Mouse (Mus musculus): ENCODE measurements around the gene Gm3776. TPM values are rescaled to one million over a fixed set of nuclear protein-coding genes. Genes with fewer than 3 reads are reported as not detected.
"Not testable (repeated sequence)": the region's sequence is repeated elsewhere in the genome, so short reads cannot be mapped to it uniquely, and the experiment has no call there.

Gm3776 gene
- polyA plus RNA-seq (2015; fragmentation: Nextera tagmentation; extraction: Ambion mirVana): not detected in 2 replicates

DNA sequence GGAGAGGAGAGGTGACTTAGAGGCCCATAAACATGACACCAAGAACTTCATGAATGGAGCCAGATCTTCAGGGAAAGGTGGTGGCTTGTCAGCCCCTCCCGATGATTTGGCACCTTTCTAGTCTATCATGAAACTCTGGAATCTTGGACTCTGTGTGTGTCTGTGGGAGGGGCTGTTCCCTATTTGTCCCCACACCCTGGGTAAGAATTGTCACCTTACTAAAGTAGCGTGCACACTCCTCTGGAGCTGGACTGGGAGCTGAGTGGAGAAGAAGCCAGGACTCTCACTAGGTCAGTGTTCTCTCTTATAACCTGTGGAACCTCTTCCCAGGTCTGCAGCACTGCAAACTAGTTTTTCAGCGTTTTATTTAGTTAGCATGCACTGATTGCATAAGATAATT is at the start of gene Gm3776:
Gene Gm3776 (plus strand): TSS at position 216 of the 400 bp plus-strand sequence.
- not testable (repeated sequence) for H3K36me3 ChIP-seq; H3K27me3 ChIP-seq; H3K9me3 ChIP-seq (replicated peaks); ATAC-seq (ENCODE audit: low read depth); H3K27ac ChIP-seq; H3K4me1 ChIP-seq (replicated peaks); H3K9ac ChIP-seq; DNase-seq; H3K4me2 ChIP-seq; H3K4me3 ChIP-seq (replicated peaks)
- 44% methylated on average over 2 of the region's 3 CpGs for WGBS (ENCODE audit: insufficient replicate concordance)

DNA sequence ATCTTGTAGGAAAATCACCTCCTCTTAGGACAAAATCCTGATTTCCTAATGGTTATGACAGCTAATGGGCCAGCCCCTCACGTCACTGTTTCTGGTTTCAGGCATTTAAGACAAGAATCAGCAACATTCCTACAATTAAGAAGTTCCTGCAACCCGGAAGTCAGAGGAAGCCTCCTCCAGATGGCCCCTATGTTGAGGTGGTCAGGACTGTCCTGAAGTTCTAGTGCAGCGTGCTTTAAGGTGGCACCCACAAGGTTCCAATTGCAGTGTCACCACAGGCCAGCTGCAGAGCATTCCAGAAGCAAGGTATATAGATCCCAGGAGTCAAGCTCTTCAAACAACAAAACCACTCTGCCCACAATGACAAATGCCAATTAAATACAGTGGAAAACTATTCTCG is 48.0 kb upstream of the Gm3776 start:
- H3K9me3 ChIP-seq (replicated peaks): no peaks in the 10 kb centered on the region
- H3K4me2 ChIP-seq: no peak overlapping the region
- H3K27ac ChIP-seq: no peak overlapping the region
- 0 out of 2 replicates have a peak, but pooled peaks cover 2% of the 10 kb centered on the region for H3K36me3 ChIP-seq
- no peak for DNase-seq
- WGBS (ENCODE audit: insufficient replicate concordance): 29% methylated on average over 4 of the region's 4 CpGs
- no peaks in the 10 kb centered on the region for H3K27me3 ChIP-seq
- ATAC-seq (ENCODE audit: low read depth): no peak
- H3K4me1 ChIP-seq (replicated peaks): peaks cover 7% of the 10 kb centered on the region
- no peak overlapping the region for H3K9ac ChIP-seq
- no peak overlapping the region for H3K4me3 ChIP-seq (replicated peaks)

DNA sequence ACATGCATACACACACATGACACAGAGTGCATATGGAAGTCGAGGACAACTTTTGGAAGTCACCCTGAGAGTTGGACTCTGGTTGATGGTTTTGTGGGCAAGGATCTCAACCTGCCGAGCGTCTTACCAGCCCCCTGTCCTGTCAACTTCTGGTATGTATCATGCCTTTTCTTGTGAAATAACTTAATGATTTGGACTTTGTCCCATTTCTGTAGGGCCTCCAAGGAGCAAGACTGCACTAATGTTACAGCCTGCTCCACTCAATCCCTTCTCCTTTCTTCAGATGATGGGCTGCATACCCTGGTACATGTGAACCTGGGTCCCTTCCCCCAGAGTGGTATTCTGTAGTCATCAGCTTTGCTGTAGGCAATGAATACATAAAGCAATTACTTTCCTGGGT is 46.9 kb upstream of the Gm3776 start:
- Histone ChIP-seq H3K36me3 (0 out of 2 replicates have a peak, but pooled peaks cover 2% of the 10 kb centered on the region), H3K9ac (no peak overlapping the region), H3K27ac (no peak overlapping the region), H3K4me3 (replicated peaks) (no peak overlapping the region), H3K4me2 (no peak overlapping the region), H3K4me1 (replicated peaks) (peaks cover 7% of the 10 kb centered on the region), H3K9me3 (replicated peaks) (no peaks in the 10 kb centered on the region), H3K27me3 (no peaks in the 10 kb centered on the region)
- DNase-seq (no peak), ATAC-seq (ENCODE audit: low read depth) (no peak)
- WGBS (ENCODE audit: insufficient replicate concordance): 67% methylated on average over 3 of the region's 3 CpGs

DNA sequence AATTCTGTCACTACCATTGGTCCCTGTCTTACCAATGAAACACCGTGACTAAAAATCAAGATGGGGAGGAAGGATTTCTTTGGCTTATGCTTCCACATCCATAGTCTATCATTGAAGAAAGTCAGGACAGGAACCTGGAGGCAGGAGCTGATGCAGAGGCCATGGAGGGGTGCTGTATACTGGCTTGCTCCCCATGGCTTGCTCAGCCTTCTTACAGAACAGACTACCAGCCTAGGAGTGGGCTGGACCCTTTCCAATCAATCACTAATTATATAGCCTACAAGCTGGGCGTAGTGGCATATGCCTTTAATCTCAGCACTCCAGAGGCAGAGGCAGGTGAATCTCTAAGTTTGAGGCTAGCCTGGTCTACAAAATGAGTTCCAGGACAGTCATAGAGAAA is 46.1 kb upstream of the Gm3776 start:
- Histone ChIP-seq H3K4me3 (replicated peaks) (no peak overlapping the region), H3K4me2 (no peak overlapping the region), H3K4me1 (replicated peaks) (peaks cover 7% of the 10 kb centered on the region), H3K27me3 (no peaks in the 10 kb centered on the region), H3K9me3 (replicated peaks) (no peaks in the 10 kb centered on the region), H3K36me3 (0 out of 2 replicates have a peak, but pooled peaks cover 2% of the 10 kb centered on the region), H3K27ac (no peak overlapping the region), H3K9ac (no peak overlapping the region)
- no peak for ATAC-seq (ENCODE audit: low read depth)
- WGBS (ENCODE audit: insufficient replicate concordance): 75% methylated on average over 2 of the region's 2 CpGs
- DNase-seq: no peak

DNA sequence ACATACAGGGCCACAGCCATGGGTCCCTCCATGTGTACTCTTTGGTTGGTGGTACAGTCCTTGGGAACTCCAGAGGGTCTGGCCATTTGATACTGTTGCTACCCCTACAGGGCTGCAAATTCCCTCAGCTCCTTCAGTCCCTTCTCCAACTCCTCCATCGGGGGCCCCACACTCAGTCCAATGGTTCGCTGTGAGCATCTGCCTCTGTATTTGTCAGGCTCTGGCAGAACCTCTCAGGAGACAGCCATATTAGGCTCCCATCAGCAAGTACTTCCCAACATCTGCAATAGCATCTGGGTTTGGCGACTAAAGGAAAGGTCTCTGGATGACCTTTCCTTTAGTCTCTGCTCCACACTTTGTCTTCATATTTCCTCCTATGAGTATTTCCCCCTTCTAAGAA is 45.4 kb upstream of the Gm3776 start:
- Histone ChIP-seq H3K4me3 (replicated peaks) (no peak overlapping the region), H3K9ac (no peak overlapping the region), H3K27ac (no peak overlapping the region), H3K4me1 (replicated peaks) (peaks cover 7% of the 10 kb centered on the region), H3K27me3 (no peaks in the 10 kb centered on the region), H3K9me3 (replicated peaks) (no peaks in the 10 kb centered on the region), H3K4me2 (no peak overlapping the region), H3K36me3 (0 out of 2 replicates have a peak, but pooled peaks cover 2% of the 10 kb centered on the region)
- no peak for DNase-seq
- ATAC-seq (ENCODE audit: low read depth): no peak
- 76% methylated on average over 3 of the region's 3 CpGs for WGBS (ENCODE audit: insufficient replicate concordance)

DNA sequence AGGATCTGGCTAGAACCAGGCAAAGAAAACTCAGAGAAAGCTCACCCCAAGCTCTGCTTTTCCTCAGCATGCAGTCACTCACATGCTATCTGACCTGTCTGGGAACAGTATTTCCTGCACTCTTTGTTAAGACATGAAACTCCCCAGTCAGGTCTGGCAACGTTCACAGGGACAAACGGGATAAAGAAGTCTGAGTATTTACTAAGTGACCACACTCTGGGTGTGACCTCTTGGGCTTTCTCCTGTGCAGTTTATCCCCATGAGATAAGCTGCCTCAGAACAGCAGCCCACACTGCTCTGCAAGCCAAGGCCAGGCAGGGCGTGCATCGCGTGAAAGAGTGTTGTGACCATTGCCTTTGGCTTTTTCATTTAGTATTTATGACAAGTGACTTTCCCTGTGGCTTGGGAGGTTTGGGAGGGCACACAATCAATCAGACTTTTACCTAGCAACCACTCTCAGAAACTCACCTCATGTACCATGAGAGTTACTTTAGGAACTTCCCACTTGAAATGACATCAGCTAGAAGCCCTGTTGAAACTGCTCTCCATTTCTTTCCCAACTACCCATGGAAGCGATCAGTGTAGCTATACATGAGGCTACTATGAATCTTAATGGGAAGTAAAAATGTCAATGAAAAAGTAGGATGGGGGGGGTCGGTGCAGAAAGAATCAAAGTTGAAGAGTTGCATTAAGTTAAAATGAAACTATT is 44.4 kb upstream of the Gm3776 start:
- 37% methylated on average over 7 of the region's 7 CpGs for WGBS (ENCODE audit: insufficient replicate concordance)
- H3K4me1 ChIP-seq (replicated peaks): peaks cover 12% of the 10 kb centered on the region
- no peaks in the 10 kb centered on the region for H3K9me3 ChIP-seq (replicated peaks)

DNA sequence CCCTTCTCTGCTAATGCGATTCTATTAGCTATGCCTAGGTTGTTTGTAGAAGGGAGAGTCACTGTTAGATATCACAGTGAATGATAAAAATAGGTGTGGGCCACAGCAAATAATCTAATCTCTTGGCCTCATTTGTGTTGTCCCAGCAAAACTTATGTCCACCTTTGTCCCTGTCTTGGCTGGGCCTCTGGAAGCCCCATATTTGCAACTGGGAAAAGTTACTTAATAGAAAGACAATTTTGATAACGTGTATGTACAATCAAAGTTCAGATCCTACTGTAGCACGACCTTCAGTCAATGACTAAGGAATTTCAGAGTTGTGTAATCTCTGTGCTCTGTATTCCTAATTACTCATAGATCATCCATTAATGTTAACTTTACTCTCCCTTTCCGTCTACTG is 39.9 kb upstream of the Gm3776 start:
- Histone ChIP-seq H3K9me3 (replicated peaks) (no peaks in the 10 kb centered on the region), H3K4me3 (replicated peaks) (no peak overlapping the region), H3K27ac (no peak overlapping the region), H3K36me3 (no peaks in the 10 kb centered on the region), H3K27me3 (no peaks in the 10 kb centered on the region), H3K4me2 (no peak overlapping the region), H3K4me1 (replicated peaks) (peaks cover 12% of the 10 kb centered on the region), H3K9ac (no peak overlapping the region)
- 47% methylated on average over 4 of the region's 4 CpGs for WGBS (ENCODE audit: insufficient replicate concordance)
- DNase-seq (no peak), ATAC-seq (ENCODE audit: low read depth) (no peak)

More for the DNA sequence above, 44.4 kb upstream of the Gm3776 start:
- Histone ChIP-seq H3K4me2 (no peak overlapping the region), H3K4me3 (replicated peaks) (no peak overlapping the region), H3K36me3 (0 out of 2 replicates have a peak, but pooled peaks cover 2% of the 10 kb centered on the region), H3K27ac (no peak overlapping the region), H3K9ac (no peak overlapping the region), H3K27me3 (no peaks in the 10 kb centered on the region)
- ATAC-seq (ENCODE audit: low read depth) (peak; percentile 29; the same call in 1 of the 2 replicates), DNase-seq (no peak)

DNA sequence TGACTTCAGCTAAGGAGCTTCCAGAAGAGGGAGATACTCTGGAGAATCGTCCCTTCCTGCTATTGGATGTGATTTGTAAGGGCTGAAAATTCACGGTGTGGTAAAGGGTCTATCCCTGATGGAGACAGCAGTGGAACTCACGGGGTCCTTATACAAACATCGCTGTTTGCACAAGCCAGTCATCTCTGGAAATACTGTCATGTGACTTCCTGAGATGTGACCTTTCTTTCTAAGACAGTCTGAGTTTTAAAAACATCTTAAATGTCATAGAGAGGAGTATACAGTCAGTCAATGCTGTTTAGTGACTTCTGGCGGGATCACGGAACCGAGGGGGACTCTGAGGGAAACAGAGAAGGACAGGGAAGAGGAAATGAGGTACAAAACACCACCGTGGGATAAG is 34.3 kb upstream of the Gm3776 start:
- Histone ChIP-seq H3K4me1 (replicated peaks) (no peaks in the 10 kb centered on the region; the same call in 1 of the 2 replicates), H3K4me2 (no peak overlapping the region), H3K4me3 (replicated peaks) (no peak overlapping the region), H3K27me3 (no peaks in the 10 kb centered on the region), H3K36me3 (no peaks in the 10 kb centered on the region), H3K9me3 (replicated peaks) (no peaks in the 10 kb centered on the region), H3K27ac (no peak overlapping the region), H3K9ac (no peak overlapping the region)
- ATAC-seq (ENCODE audit: low read depth) (no peak), DNase-seq (no peak)
- WGBS (ENCODE audit: insufficient replicate concordance): 44% methylated on average over 8 of the region's 8 CpGs

DNA sequence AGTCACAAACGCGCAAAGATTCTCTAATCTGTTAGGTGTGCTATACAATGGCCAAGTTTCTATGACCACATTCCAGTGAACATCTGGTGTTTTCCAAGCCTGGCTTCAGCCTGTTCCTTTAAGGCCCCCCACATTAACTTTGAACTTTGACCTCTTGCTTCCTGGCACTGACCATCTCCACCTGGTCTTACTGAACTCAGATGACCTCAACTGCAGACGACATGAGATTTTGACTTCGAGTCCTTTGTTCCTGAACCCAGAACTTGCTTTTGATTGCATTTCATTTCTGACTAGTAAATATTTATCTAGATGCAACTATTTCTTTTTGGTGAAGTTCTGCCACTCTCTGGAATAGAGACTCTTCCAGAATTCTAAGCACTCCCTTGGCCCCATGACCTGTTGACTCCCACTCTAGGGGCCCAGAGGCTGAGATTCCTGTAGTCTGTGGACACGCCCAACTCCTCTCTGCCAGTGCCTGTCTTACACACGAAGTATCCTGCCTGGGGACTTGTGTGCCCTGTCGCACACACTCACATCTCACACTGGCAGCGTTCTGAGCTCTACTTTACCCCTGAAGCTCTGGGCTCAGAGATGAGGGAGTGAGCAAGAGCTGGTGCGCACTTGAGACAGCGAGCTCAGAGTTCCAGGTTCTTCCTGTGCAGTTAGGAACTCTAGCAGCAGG is 33.6 kb upstream of the Gm3776 start:
- no peak overlapping the region for H3K9ac ChIP-seq
- no peaks in the 10 kb centered on the region; the same call in 1 of the 2 replicates for H3K4me1 ChIP-seq (replicated peaks)
- H3K27me3 ChIP-seq: no peaks in the 10 kb centered on the region
- no peak overlapping the region for H3K27ac ChIP-seq
- H3K9me3 ChIP-seq (replicated peaks): no peaks in the 10 kb centered on the region
- WGBS (ENCODE audit: insufficient replicate concordance): 65% methylated on average over 10 of the region's 10 CpGs
- DNase-seq (no peak), ATAC-seq (ENCODE audit: low read depth) (no peak)
- H3K36me3 ChIP-seq: no peaks in the 10 kb centered on the region
- no peak overlapping the region for H3K4me3 ChIP-seq (replicated peaks)
- no peak overlapping the region for H3K4me2 ChIP-seq

DNA sequence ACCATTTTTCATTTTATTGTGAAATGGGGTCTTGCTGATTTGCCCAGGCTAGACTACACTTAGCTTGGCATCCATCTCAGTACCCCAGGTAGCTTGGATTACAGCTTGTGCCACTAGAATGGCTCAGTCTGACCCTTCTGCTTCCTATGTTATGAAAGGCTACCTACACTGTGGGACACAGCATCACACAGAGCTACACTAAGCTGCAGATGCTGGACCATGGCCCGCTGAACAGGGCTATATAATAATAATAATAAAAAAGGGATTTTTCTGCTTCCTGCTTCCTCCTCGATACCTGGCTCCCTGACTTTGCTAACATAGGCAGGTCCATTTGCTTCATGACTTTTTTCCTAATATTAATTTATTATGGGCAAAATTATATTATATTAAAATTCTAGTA is 32.5 kb upstream of the Gm3776 start:
- ATAC-seq (ENCODE audit: low read depth): no peak
- Histone ChIP-seq H3K4me2 (no peak overlapping the region), H3K27ac (no peak overlapping the region), H3K36me3 (no peaks in the 10 kb centered on the region), H3K4me1 (replicated peaks) (no peaks in the 10 kb centered on the region; the same call in 1 of the 2 replicates), H3K9me3 (replicated peaks) (no peaks in the 10 kb centered on the region), H3K4me3 (replicated peaks) (no peak overlapping the region), H3K27me3 (no peaks in the 10 kb centered on the region), H3K9ac (no peak overlapping the region)
- 73% methylated on average over 2 of the region's 2 CpGs for WGBS (ENCODE audit: insufficient replicate concordance)
- no peak for DNase-seq

DNA sequence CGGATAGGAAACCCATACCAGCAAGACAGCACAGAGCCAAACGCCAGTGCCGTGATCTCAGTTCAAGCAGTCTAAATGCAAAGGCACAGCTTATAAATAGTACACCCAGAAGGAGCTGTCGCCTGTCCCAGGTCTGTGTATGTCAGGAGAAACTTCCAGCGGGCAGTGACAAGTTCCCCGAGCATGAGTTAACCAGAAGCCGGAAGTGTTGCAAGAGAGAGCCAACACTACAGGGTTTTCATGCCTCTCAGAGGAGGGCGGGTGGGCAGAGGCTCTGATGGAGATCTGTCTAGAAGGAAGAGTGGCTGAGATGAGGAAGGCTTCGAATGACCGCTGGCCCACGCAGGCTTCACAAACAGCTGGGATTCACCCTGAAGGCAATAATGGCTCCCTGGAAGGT is 31.6 kb upstream of the Gm3776 start:
- Histone ChIP-seq H3K27me3 (no peaks in the 10 kb centered on the region), H3K36me3 (no peaks in the 10 kb centered on the region), H3K4me2 (no peak overlapping the region), H3K4me3 (replicated peaks) (no peak overlapping the region), H3K27ac (no peak overlapping the region), H3K9ac (no peak overlapping the region), H3K4me1 (replicated peaks) (no peaks in the 10 kb centered on the region; the same call in 1 of the 2 replicates), H3K9me3 (replicated peaks) (no peaks in the 10 kb centered on the region)
- ATAC-seq (ENCODE audit: low read depth) (no peak), DNase-seq (no peak)
- 44% methylated on average over 11 of the region's 11 CpGs for WGBS (ENCODE audit: insufficient replicate concordance)

All from liver, embryonic 13.5 days (tissue).